Mouse (Mus musculus): ENCODE data around the gene Ugcg.

GRCm38 (mm10) chr4:59217101-59217500 lies 28.0 kb downstream of the Ugcg start:
- TF ChIP-seq POLR2A (IDR thresholded peaks at IDR 0.05; ENCODE audit: control insufficient read depth, low read depth, low read length) (no peak), CTCF (IDR thresholded peaks at IDR 0.05; ENCODE audit: control insufficient read depth, insufficient read depth, insufficient replicate concordance, low read depth, low read length) (no peak)
